Mouse (Mus musculus) hindbrain, embryonic 13.5 days (tissue): ENCODE results near the gene Rfx5. TPM values are rescaled to one million over a fixed set of nuclear protein-coding genes. Genes with fewer than 3 reads are reported as not detected.

ENCODE experiments used
- microRNA-seq: library from miRNA; unstranded; fragments of <30 nt; microRNA quantifications from one replicate; pipeline ENCODE4, GENCODE M21; 2016
- polyA plus RNA-seq: library from polyadenylated mRNA; unstranded; fragments of >200 nt; fragmentation: Nextera tagmentation; extraction: Ambion mirVana; gene quantifications from 2 replicates; pipeline ENCODE4 v1.2.1, GENCODE M21; 2015

The Rfx5 gene
- polyA plus RNA-seq, 1 experiment from 2014 or later, result 5.4 TPM

Small RNA genes within 50 kb of the gene (microRNA-seq; reads per million reads assigned to microRNA genes)
- gene Mir7013, result 1.6 reads per million

Other genes with a start within 250 kb of the Rfx5 start
- 7.4 and 7.6 TPM in 2 replicates for gene Cgn, start 167.6 kb upstream of the Rfx5 start, polyA plus RNA-seq
- 22.7 and 23.4 TPM in 2 replicates for gene Pogz, start 116.5 kb upstream of the Rfx5 start, polyA plus RNA-seq
- 366 and 376 TPM in 2 replicates for gene Psmb4, start 67.1 kb upstream of the Rfx5 start, polyA plus RNA-seq
- 10.1 and 14.1 TPM in 2 replicates for gene Selenbp1, start 21.0 kb upstream of the Rfx5 start, polyA plus RNA-seq
- 23.2 and 24.7 TPM in 2 replicates for gene Pi4kb, start 20.7 kb downstream of the Rfx5 start, polyA plus RNA-seq
- 21.6 and 22.8 TPM in 2 replicates for gene Zfp687, start 61.4 kb downstream of the Rfx5 start, polyA plus RNA-seq
- gene Psmd4, start 88.5 kb downstream of the Rfx5 start, polyA plus RNA-seq, result 269 and 277 TPM in 2 replicates
- 15.4 and 16.7 TPM in 2 replicates for gene Pip5k1a, start 152.9 kb downstream of the Rfx5 start, polyA plus RNA-seq
- 219 and 221 TPM in 2 replicates for gene Vps72, start 156.9 kb downstream of the Rfx5 start, polyA plus RNA-seq
- gene Tmod4, start 170.4 kb downstream of the Rfx5 start, polyA plus RNA-seq, result 0.99 and 1.5 TPM in 2 replicates
- gene Scnm1, start 179.9 kb downstream of the Rfx5 start, polyA plus RNA-seq, result 95.9 and 97.1 TPM in 2 replicates
- gene Lysmd1, start 180.0 kb downstream of the Rfx5 start, polyA plus RNA-seq, result 36.8 and 38.4 TPM in 2 replicates
- 2.8 and 3.1 TPM in 2 replicates for gene Tnfaip8l2, start 188.3 kb downstream of the Rfx5 start, polyA plus RNA-seq
- gene Sema6c, start 206.4 kb downstream of the Rfx5 start, polyA plus RNA-seq, result 31.5 and 31.8 TPM in 2 replicates